Mouse (Mus musculus): Measurements from ENCODE around the gene Tmx1.

Tmx1 gene

GRCm38 (mm10) chr12:70486716-70487480, 34.0 kb downstream of the Tmx1 start:
- WGBS, result 82% methylated on average over 6 of the region's 6 CpGs

GRCm38 (mm10) chr12:70492441-70492840, 39.5 kb downstream of the Tmx1 start:
- WGBS, result 76% methylated on average over 10 of the region's 10 CpGs

- 53% methylated on average over 10 of the region's 10 CpGs for WGBS
These were observed 41.8 kb downstream of the Tmx1 start for GRCm38 (mm10) chr12:70494494-70495281.

GRCm38 (mm10) chr12:70495282-70495922, 42.5 kb downstream of the Tmx1 start:
- WGBS, result 28% methylated on average over 4 of the region's 4 CpGs

- 59% methylated on average over 3 of the region's 3 CpGs for WGBS
These were observed 45.2 kb downstream of the Tmx1 start for GRCm38 (mm10) chr12:70498091-70498490.

GRCm38 (mm10) chr12:70505971-70506370, 53.1 kb downstream of the Tmx1 start:
- WGBS, result 87% methylated on average over 5 of the region's 5 CpGs

GRCm38 (mm10) chr12:70512023-70512422, 59.1 kb downstream of the Tmx1 start:
- 72% methylated on average over 5 of the region's 5 CpGs for WGBS

GRCm38 (mm10) chr12:70512431-70512830, 59.5 kb downstream of the Tmx1 start:
- 94% methylated on average over 2 of the region's 2 CpGs for WGBS
